Mouse (Mus musculus) CH12.LX (cell line): ENCODE results near the gene Eml2. TPM values are rescaled to one million over a fixed set of nuclear protein-coding genes. Genes with fewer than 3 reads are reported as not detected.

Experiments used
- DNase-seq: peaks from one replicate; pipeline ENCODE4 v3.0.0-alpha.2; 2013; ENCODE audit errors: extremely low read depth
- H3K27ac ChIP-seq: 2 replicates; pipeline ENCODE4 v1.5.1; 2012; ENCODE audit warnings: low read depth, mild to moderate bottlenecking, control low read depth, moderate library complexity; ENCODE audit not compliant: insufficient read depth
- H3K27me3 ChIP-seq: replicated peaks from 2 replicates; pipeline ENCODE3; 2012; ENCODE audit warnings: inconsistent platforms
- H3K36me3 ChIP-seq, 2 experiments: replicated peaks in 1 of 2; 2 replicates each; pipeline versions ENCODE3 to v1.6.1; 2012; ENCODE audit warnings: inconsistent platforms in 1 of 2, low read length in 1 of 2, mild to moderate bottlenecking in 1 of 2, mixed read lengths in 1 of 2, moderate library complexity in 1 of 2; ENCODE audit not compliant: control insufficient read depth in 1 of 2, insufficient read depth in 1 of 2
- H3K4me1 ChIP-seq, 2 experiments: 2 replicates each; pipeline ENCODE4 v1.6.1; 2012; ENCODE audit warnings: inconsistent platforms in 1 of 2, moderate library complexity in 1 of 2; ENCODE audit not compliant: insufficient read depth in 2 of 2, control insufficient read depth in 1 of 2
- H3K4me2 ChIP-seq: 2 replicates; pipeline ENCODE4 v1.6.1; 2012; ENCODE audit warnings: low read depth, mild to moderate bottlenecking, control low read depth; ENCODE audit not compliant: poor library complexity, insufficient read depth, severe bottlenecking
- H3K4me3 ChIP-seq, 3 experiments: fragments of 150-350 bp in 1 of 3; sonication (generic) in 1 of 3; replicated peaks in 1 of 3; 2 replicates each; pipeline versions ENCODE3 to v1.5.1; 2011 to 2012; ENCODE audit warnings: low read depth in 2 of 3, low read length in 2 of 3, mild to moderate bottlenecking in 2 of 3, moderate library complexity in 2 of 3, control low read depth in 1 of 3, improper control_type of control experiment in 1 of 3, inconsistent platforms in 1 of 3, mixed read lengths in 1 of 3; ENCODE audit not compliant: poor library complexity in 1 of 3
- H3K79me2 ChIP-seq: replicated peaks from 2 replicates; pipeline ENCODE4 v1.6.1; 2012; ENCODE audit warnings: mild to moderate bottlenecking, moderate library complexity; ENCODE audit not compliant: control insufficient read depth, poor library complexity, insufficient read depth, severe bottlenecking; ENCODE audit errors: extremely low read depth
- H3K9ac ChIP-seq: 2 replicates; pipeline ENCODE4 v1.6.1; 2012; ENCODE audit warnings: low read depth, mild to moderate bottlenecking, control low read depth, moderate library complexity; ENCODE audit not compliant: insufficient read depth
- H3K9me3 ChIP-seq: replicated peaks from 2 replicates; pipeline ENCODE3; 2012; ENCODE audit warnings: low read length, inconsistent platforms, mixed read lengths
- BHLHE40 ChIP-seq: IDR thresholded peaks from 2 replicates; pipeline ENCODE4 v1.6.1; 2011; ENCODE audit warnings: mild to moderate bottlenecking, low read depth, low read length, improper control_type of control experiment
- CHD1 ChIP-seq: IDR thresholded peaks from 2 replicates; pipeline ENCODE4 v1.6.1; 2012; ENCODE audit warnings: low read depth, low read length, improper control_type of control experiment, inconsistent platforms
- CTCF ChIP-seq, 2 experiments: IDR thresholded peaks in 1 of 2; conservative IDR thresholded peaks in 1 of 2; 2 replicates each; pipeline ENCODE4 v1.5.1; 2011 to 2012; ENCODE audit warnings: low read depth in 2 of 2, low read length in 2 of 2, improper control_type of control experiment in 1 of 2, inconsistent platforms in 1 of 2, mild to moderate bottlenecking in 1 of 2, moderate library complexity in 1 of 2
- ELF1 ChIP-seq: IDR thresholded peaks from 2 replicates; pipeline ENCODE4 v1.6.1; 2014; ENCODE audit warnings: low read depth, mild to moderate bottlenecking, inconsistent platforms, low read length, improper control_type of control experiment
- EP300 ChIP-seq: IDR thresholded peaks from 2 replicates; pipeline ENCODE4 v1.6.1; 2011; ENCODE audit warnings: low read length, improper control_type of control experiment
- ETS1 ChIP-seq: conservative IDR thresholded peaks from 2 replicates; pipeline ENCODE4 v1.6.1; 2012; ENCODE audit warnings: low read depth, mild to moderate bottlenecking, inconsistent platforms, low read length, improper control_type of control experiment, moderate library complexity
- GABPA ChIP-seq: IDR thresholded peaks from 2 replicates; pipeline ENCODE4 v1.6.1; 2012; ENCODE audit warnings: low read depth, low read length, improper control_type of control experiment, inconsistent platforms; ENCODE audit not compliant: insufficient replicate concordance
- HCFC1 ChIP-seq: IDR thresholded peaks from 2 replicates; pipeline ENCODE4 v1.6.1; 2012; ENCODE audit warnings: low read depth, mild to moderate bottlenecking, inconsistent platforms, low read length, improper control_type of control experiment
- IRF4 ChIP-seq: IDR thresholded peaks from 2 replicates; pipeline ENCODE4 v1.6.1; 2014; ENCODE audit warnings: low read depth, mild to moderate bottlenecking, inconsistent platforms, low read length, improper control_type of control experiment
- JUN ChIP-seq: IDR thresholded peaks from 2 replicates; pipeline ENCODE4 v1.6.1; 2011; ENCODE audit warnings: low read depth, mild to moderate bottlenecking, low read length, improper control_type of control experiment, moderate library complexity; ENCODE audit not compliant: insufficient read depth
- JUND ChIP-seq: conservative IDR thresholded peaks from 2 replicates; pipeline ENCODE4 v1.6.1; 2011; ENCODE audit warnings: low read depth, low read length, improper control_type of control experiment
- KAT2A ChIP-seq: IDR thresholded peaks from 2 replicates; pipeline ENCODE4 v1.6.1; 2012; ENCODE audit warnings: low read length, improper control_type of control experiment, inconsistent platforms; ENCODE audit not compliant: insufficient replicate concordance
- MAFK ChIP-seq: IDR thresholded peaks from 2 replicates; pipeline ENCODE4 v1.6.1; 2011; ENCODE audit warnings: low read length, improper control_type of control experiment; ENCODE audit not compliant: insufficient replicate concordance
- MAX ChIP-seq: IDR thresholded peaks from 2 replicates; pipeline ENCODE4 v1.6.1; 2011; ENCODE audit warnings: low read length, improper control_type of control experiment
- MAZ ChIP-seq: IDR thresholded peaks from 2 replicates; pipeline ENCODE4 v1.6.1; 2012; ENCODE audit warnings: low read depth, mild to moderate bottlenecking, inconsistent platforms, low read length, improper control_type of control experiment, moderate library complexity
- MXI1 ChIP-seq: IDR thresholded peaks from 2 replicates; pipeline ENCODE4 v1.6.1; 2011; ENCODE audit warnings: mild to moderate bottlenecking, low read depth, low read length, improper control_type of control experiment
- MYC ChIP-seq: IDR thresholded peaks from 2 replicates; pipeline ENCODE4 v1.6.1; 2011; ENCODE audit warnings: low read depth, mild to moderate bottlenecking, improper control_type of control experiment, low read length
- NRF1 ChIP-seq: IDR thresholded peaks from 2 replicates; pipeline ENCODE4 v1.6.1; 2014; ENCODE audit warnings: low read depth, mild to moderate bottlenecking, inconsistent platforms, low read length, improper control_type of control experiment, moderate library complexity
- PAX5 ChIP-seq: IDR thresholded peaks from 2 replicates; pipeline ENCODE4 v1.6.1; 2012; ENCODE audit warnings: low read length, inconsistent platforms, mixed read lengths
- POLR2AphosphoS2 ChIP-seq: IDR thresholded peaks from 2 replicates; pipeline ENCODE4 v1.6.1; 2011; ENCODE audit warnings: low read depth, low read length, improper control_type of control experiment
- RAD21 ChIP-seq: IDR thresholded peaks from 2 replicates; pipeline ENCODE4 v1.6.1; 2011; ENCODE audit warnings: low read depth, mild to moderate bottlenecking, low read length, improper control_type of control experiment, moderate library complexity
- RCOR1 ChIP-seq: conservative IDR thresholded peaks from 2 replicates; pipeline ENCODE4 v1.6.1; 2012; ENCODE audit warnings: low read depth, mild to moderate bottlenecking, inconsistent platforms, low read length, improper control_type of control experiment
- SIN3A ChIP-seq: IDR thresholded peaks from 2 replicates; pipeline ENCODE4 v1.6.1; 2012; ENCODE audit warnings: low read length, improper control_type of control experiment, inconsistent platforms
- SMC3 ChIP-seq: IDR thresholded peaks from 2 replicates; pipeline ENCODE4 v1.6.1; 2011; ENCODE audit warnings: low read depth, low read length, improper control_type of control experiment
- TBP ChIP-seq: conservative IDR thresholded peaks from 2 replicates; pipeline ENCODE4 v1.6.1; 2011; ENCODE audit warnings: low read depth, low read length, improper control_type of control experiment
- UBTF ChIP-seq: IDR thresholded peaks from 2 replicates; pipeline ENCODE4 v1.6.1; 2012; ENCODE audit warnings: low read depth, mild to moderate bottlenecking, inconsistent platforms, low read length, improper control_type of control experiment, moderate library complexity
- USF1 ChIP-seq: IDR thresholded peaks from 2 replicates; pipeline ENCODE4 v1.6.1; 2014; ENCODE audit warnings: low read depth, mild to moderate bottlenecking, inconsistent platforms, low read length, improper control_type of control experiment
- USF2 ChIP-seq: conservative IDR thresholded peaks from 2 replicates; pipeline ENCODE4 v1.6.1; 2011; ENCODE audit warnings: low read depth, low read length, improper control_type of control experiment
- ZC3H11A ChIP-seq: IDR thresholded peaks from 2 replicates; pipeline ENCODE4 v1.6.1; 2012; ENCODE audit warnings: low read depth, mild to moderate bottlenecking, inconsistent platforms, low read length, improper control_type of control experiment
- ZKSCAN1 ChIP-seq: IDR thresholded peaks from 2 replicates; pipeline ENCODE4 v1.6.1; 2012; ENCODE audit warnings: low read depth, inconsistent platforms, low read length, improper control_type of control experiment, borderline replicate concordance
- ZMIZ1 ChIP-seq: IDR thresholded peaks from 2 replicates; pipeline ENCODE4 v1.6.1; 2012; ENCODE audit warnings: low read depth, mild to moderate bottlenecking, inconsistent platforms, low read length, improper control_type of control experiment
- dilution Hi-C: fragments of 300-500 bp; cut with MboI; formaldehyde crosslinking; loops from 2 replicates; pipeline ENCODE4 v1.14.3; 2020; ENCODE audit warnings: low sequenced_read_pairs; ENCODE audit not compliant: extremely low pct_unique_long_range_greater_than_20kb, extremely low pct_ligation_motif_present
- in situ Hi-C: fragments of 300-500 bp; cut with MboI; formaldehyde crosslinking; loops from 3 replicates; pipeline ENCODE4 v1.14.3; 2019; ENCODE audit warnings: low sequenced_read_pairs, low pct_ligation_motif_present, low pct_unique_long_range_greater_than_20kb, mixed read lengths
- polyA plus RNA-seq: library from polyadenylated mRNA; unstranded; fragments of >175 nt; gene quantifications from 2 replicates; pipeline ENCODE4 v1.2.1, GENCODE M21; 2012; ENCODE audit warnings: low read depth; ENCODE audit not compliant: insufficient read length
- total RNA-seq, 2 experiments: library from RNA; depleted of rRNA; stranded (reverse); fragments of 300-350 nt in 1 of 2; fragments of >200 nt in 1 of 2; gene quantifications; 2 replicates each; pipeline ENCODE4 v1.2.3; 2012 to 2014

The Eml2 gene
- total and polyA plus RNA-seq, 3 experiments, result 12.3 to 52.4 (median 29.1) TPM

DNA sequence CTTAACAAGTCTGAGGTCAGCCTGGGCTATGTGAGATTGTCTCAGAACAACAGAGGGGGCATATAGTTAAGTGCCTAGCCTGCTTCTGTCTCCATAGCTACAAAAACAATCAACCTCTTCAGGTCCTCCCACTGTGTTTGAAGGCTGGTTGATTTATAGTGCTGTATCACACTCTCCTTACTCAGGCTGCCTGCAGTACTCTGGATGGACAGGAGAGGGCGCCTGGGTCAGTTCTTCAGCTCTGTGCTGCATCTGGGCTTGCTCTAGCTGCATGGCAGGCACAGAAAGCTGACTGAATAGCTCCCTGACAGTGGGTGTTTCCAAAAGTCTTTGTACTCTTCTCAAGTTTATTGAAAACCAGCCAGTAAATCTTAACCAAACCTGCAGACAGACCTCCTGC lies 63.2 kb downstream of the Eml2 start:
- Histone ChIP-seq H3K27me3 (no peaks in the 10 kb centered on the region), H3K27ac (no peak overlapping the region), H3K4me2 (no peak overlapping the region), H3K36me3 (peaks cover 0 to 39% of the 10 kb centered on the region in 2 experiments), H3K79me2 (no peaks in the 10 kb centered on the region; the same call in none of the 2 replicates), H3K9me3 (no peaks in the 10 kb centered on the region), H3K4me1 (peaks cover 2 to 23% of the 10 kb centered on the region in 2 experiments; a peak in 3 of 4 replicates), H3K4me3 (no peak overlapping the region), H3K9ac (no peak overlapping the region)
- TF ChIP-seq GABPA (no peak), CHD1 (no peak), UBTF (no peak), MXI1 (no peak), ZC3H11A (peak; percentile 76), PAX5 (no peak), JUND (0 out of 2 replicates have a peak, but pooled peaks have one; percentile 10), ZMIZ1 (no peak), ZKSCAN1 (no peak), SMC3 (peak; percentile 99), USF1 (no peak), SIN3A (no peak), MAZ (no peak), HCFC1 (no peak), CTCF (conservative IDR thresholded peaks at IDR 0.05 in 1 of 2, IDR thresholded peaks at IDR 0.05 in 1 of 2; ENCODE audit: low read depth in 2 of 2, low read length in 2 of 2) (peak; percentile 98 to 99), NRF1 (0 out of 2 replicates have a peak, but pooled peaks have one; percentile 15), MAX (0 out of 2 replicates have a peak, but pooled peaks have one; percentile 12), RAD21 (peak; percentile 87), USF2 (no peak), MAFK (no peak), MYC (0 out of 2 replicates have a peak, but pooled peaks have one; percentile 41), JUN (no peak), RCOR1 (no peak), BHLHE40 (no peak), POLR2AphosphoS2 (no peak), KAT2A (no peak), ELF1 (no peak), ETS1 (no peak), IRF4 (no peak), EP300 (no peak), TBP (no peak)
- DNase-seq, result peak; percentile 89
- dilution Hi-C loops, result no loop called here
- in situ Hi-C loops, result no loop called here
